Mouse (Mus musculus): ENCODE data around the gene Angptl8. TPM values are rescaled to one million over a fixed set of nuclear protein-coding genes. Genes with fewer than 3 reads are reported as not detected.
"Not testable (repeated sequence)": the region's sequence is repeated elsewhere in the genome, so short reads cannot be mapped to it uniquely, and the experiment has no call there.

The Angptl8 gene
- polyA plus RNA-seq (2016; fragmentation: Nextera tagmentation; extraction: Ambion mirVana): 0.47 and 0.83 TPM in 2 replicates

- no peak for DNase-seq (ENCODE audit: low spot score)
- no peaks in the 10 kb centered on the region for H3K27me3 ChIP-seq (ENCODE audit: low read depth, poor library complexity, severe bottlenecking)
- H3K4me1 ChIP-seq: no peaks in the 10 kb centered on the region
- WGBS: 88% methylated on average over 15 of the region's 15 CpGs
- no peaks in the 10 kb centered on the region for H3K9me3 ChIP-seq (replicated peaks)
- no peak within 1 kb of the TSS for H3K27ac ChIP-seq (replicated peaks)
- H3K36me3 ChIP-seq: peaks cover 59% of the 10 kb centered on the region
- H3K4me3 ChIP-seq: no peak within 1 kb of the TSS
Observed at GRCm38 (mm10) chr9:21835258-21835912, at the start of gene Angptl8. TSS of gene Angptl8 (plus strand) at chr9:21835510.

GRCm38 (mm10) chr9:21786309-21786708, 49.0 kb upstream of the Angptl8 start:
- 75% methylated on average over 2 of the region's 2 CpGs for WGBS

GRCm38 (mm10) chr9:21786906-21787305, 48.4 kb upstream of the Angptl8 start:
- Histone ChIP-seq H3K4me3 (0 out of 2 replicates have a peak overlapping the region, but pooled peaks have one; percentile 11), H3K27me3 (ENCODE audit: low read depth, poor library complexity, severe bottlenecking) (no peaks in the 10 kb centered on the region), H3K27ac (replicated peaks) (peak overlapping the region; percentile 70), H3K9me3 (replicated peaks) (no peaks in the 10 kb centered on the region), H3K36me3 (peaks cover 51% of the 10 kb centered on the region), H3K4me1 (peaks cover 7% of the 10 kb centered on the region)
- DNase-seq (ENCODE audit: low spot score): peak; percentile 77
- WGBS: 5% methylated on average over 6 of the region's 6 CpGs

More at GRCm38 (mm10) chr9:21786309-21786708, 49.0 kb upstream of the Angptl8 start:
- H3K36me3 ChIP-seq: peaks cover 51% of the 10 kb centered on the region
- not testable (repeated sequence) for H3K27ac ChIP-seq (replicated peaks); DNase-seq (ENCODE audit: low spot score); H3K9me3 ChIP-seq (replicated peaks); H3K27me3 ChIP-seq (ENCODE audit: low read depth, poor library complexity, severe bottlenecking); H3K4me1 ChIP-seq; H3K4me3 ChIP-seq

- no peaks in the 10 kb centered on the region for H3K27me3 ChIP-seq (ENCODE audit: low read depth, poor library complexity, severe bottlenecking)
- DNase-seq (ENCODE audit: low spot score): no peak
- peaks cover 7% of the 10 kb centered on the region for H3K4me1 ChIP-seq
- H3K4me3 ChIP-seq: no peak overlapping the region
- 0 out of 2 replicates have a peak overlapping the region, but pooled peaks have one; percentile 70 for H3K27ac ChIP-seq (replicated peaks)
- no peaks in the 10 kb centered on the region for H3K9me3 ChIP-seq (replicated peaks)
- 87% methylated on average over 5 of the region's 5 CpGs for WGBS
- peaks cover 55% of the 10 kb centered on the region for H3K36me3 ChIP-seq
Observed at GRCm38 (mm10) chr9:21787654-21788053, 47.7 kb upstream of the Angptl8 start.

GRCm38 (mm10) chr9:21788234-21788633, 47.1 kb upstream of the Angptl8 start:
- Histone ChIP-seq H3K4me1 (peaks cover 7% of the 10 kb centered on the region), H3K36me3 (peaks cover 59% of the 10 kb centered on the region), H3K27ac (replicated peaks) (no peak overlapping the region), H3K9me3 (replicated peaks) (no peaks in the 10 kb centered on the region), H3K27me3 (ENCODE audit: low read depth, poor library complexity, severe bottlenecking) (no peaks in the 10 kb centered on the region), H3K4me3 (no peak overlapping the region)
- no peak for DNase-seq (ENCODE audit: low spot score)
- 89% methylated on average over 9 of the region's 9 CpGs for WGBS

- DNase-seq (ENCODE audit: low spot score): no peak
- Histone ChIP-seq H3K27me3 (ENCODE audit: low read depth, poor library complexity, severe bottlenecking) (no peaks in the 10 kb centered on the region), H3K27ac (replicated peaks) (no peak overlapping the region), H3K4me1 (peaks cover 20% of the 10 kb centered on the region), H3K4me3 (no peak overlapping the region), H3K36me3 (peaks cover 69% of the 10 kb centered on the region), H3K9me3 (replicated peaks) (no peaks in the 10 kb centered on the region)
- WGBS: 90% methylated on average over 8 of the region's 8 CpGs
Observed at GRCm38 (mm10) chr9:21791861-21792260, 43.4 kb upstream of the Angptl8 start.

GRCm38 (mm10) chr9:21792644-21793043, 42.7 kb upstream of the Angptl8 start:
- no peak for DNase-seq (ENCODE audit: low spot score)
- Histone ChIP-seq H3K9me3 (replicated peaks) (no peaks in the 10 kb centered on the region), H3K27ac (replicated peaks) (no peak overlapping the region), H3K27me3 (ENCODE audit: low read depth, poor library complexity, severe bottlenecking) (no peaks in the 10 kb centered on the region), H3K4me3 (peak overlapping the region; percentile 7; the same call in 1 of the 2 replicates), H3K36me3 (peaks cover 69% of the 10 kb centered on the region), H3K4me1 (peaks cover 22% of the 10 kb centered on the region)
- 90% methylated on average over 8 of the region's 8 CpGs for WGBS

GRCm38 (mm10) chr9:21793507-21793906, 41.8 kb upstream of the Angptl8 start:
- H3K4me3 ChIP-seq; H3K27me3 ChIP-seq (ENCODE audit: low read depth, poor library complexity, severe bottlenecking); DNase-seq (ENCODE audit: low spot score); H3K9me3 ChIP-seq (replicated peaks); H3K27ac ChIP-seq (replicated peaks): not testable (repeated sequence)
- 95% methylated on average over 6 of the region's 6 CpGs for WGBS
- peaks cover 68% of the 10 kb centered on the region for H3K36me3 ChIP-seq
- peaks cover 29% of the 10 kb centered on the region for H3K4me1 ChIP-seq

GRCm38 (mm10) chr9:21794344-21794834, 40.9 kb upstream of the Angptl8 start:
- Histone ChIP-seq H3K27ac (replicated peaks) (no peak overlapping the region), H3K4me1 (peaks cover 33% of the 10 kb centered on the region), H3K4me3 (no peak overlapping the region), H3K27me3 (ENCODE audit: low read depth, poor library complexity, severe bottlenecking) (no peaks in the 10 kb centered on the region), H3K36me3 (peaks cover 59% of the 10 kb centered on the region), H3K9me3 (replicated peaks) (no peaks in the 10 kb centered on the region)
- 97% methylated on average over 18 of the region's 18 CpGs for WGBS
- no peak for DNase-seq (ENCODE audit: low spot score)

- DNase-seq (ENCODE audit: low spot score): no peak
- no peak overlapping the region for H3K4me3 ChIP-seq
- H3K27ac ChIP-seq (replicated peaks): no peak overlapping the region
- peaks cover 33% of the 10 kb centered on the region for H3K4me1 ChIP-seq
- H3K36me3 ChIP-seq: peaks cover 54% of the 10 kb centered on the region
- no peaks in the 10 kb centered on the region for H3K27me3 ChIP-seq (ENCODE audit: low read depth, poor library complexity, severe bottlenecking)
- 94% methylated on average over 25 of the region's 25 CpGs for WGBS
- no peaks in the 10 kb centered on the region for H3K9me3 ChIP-seq (replicated peaks)
Observed at GRCm38 (mm10) chr9:21794925-21795324, 40.4 kb upstream of the Angptl8 start.

- H3K4me1 ChIP-seq: peaks cover 33% of the 10 kb centered on the region
- peak overlapping the region; percentile 72 for H3K27ac ChIP-seq (replicated peaks)
- WGBS: 90% methylated on average over 5 of the region's 5 CpGs
- H3K9me3 ChIP-seq (replicated peaks): no peaks in the 10 kb centered on the region
- no peaks in the 10 kb centered on the region for H3K27me3 ChIP-seq (ENCODE audit: low read depth, poor library complexity, severe bottlenecking)
- DNase-seq (ENCODE audit: low spot score): no peak
- H3K4me3 ChIP-seq: peak overlapping the region; percentile 85; the same call in 1 of the 2 replicates
- peaks cover 47% of the 10 kb centered on the region for H3K36me3 ChIP-seq
Observed at GRCm38 (mm10) chr9:21795579-21795978, 39.7 kb upstream of the Angptl8 start.

- Histone ChIP-seq H3K27ac (replicated peaks) (peak overlapping the region; percentile 72), H3K4me1 (peaks cover 33% of the 10 kb centered on the region), H3K4me3 (peak overlapping the region; percentile 85), H3K27me3 (ENCODE audit: low read depth, poor library complexity, severe bottlenecking) (no peaks in the 10 kb centered on the region), H3K9me3 (replicated peaks) (no peaks in the 10 kb centered on the region), H3K36me3 (peaks cover 49% of the 10 kb centered on the region)
- peak; percentile 26 for DNase-seq (ENCODE audit: low spot score)
- WGBS: 70% methylated on average over 3 of the region's 3 CpGs
Observed at GRCm38 (mm10) chr9:21796259-21796658, 39.1 kb upstream of the Angptl8 start.

GRCm38 (mm10) chr9:21796919-21797318, 38.4 kb upstream of the Angptl8 start:
- Histone ChIP-seq H3K4me3 (peak overlapping the region; percentile 85; the same call in 1 of the 2 replicates), H3K4me1 (peaks cover 33% of the 10 kb centered on the region), H3K27ac (replicated peaks) (peak overlapping the region; percentile 72; the same call in 1 of the 2 replicates), H3K9me3 (replicated peaks) (no peaks in the 10 kb centered on the region), H3K36me3 (peaks cover 43% of the 10 kb centered on the region), H3K27me3 (ENCODE audit: low read depth, poor library complexity, severe bottlenecking) (no peaks in the 10 kb centered on the region)
- 60% methylated on average over 3 of the region's 3 CpGs for WGBS
- no peak for DNase-seq (ENCODE audit: low spot score)
